Mouse (Mus musculus) cerebellum, postnatal 36 days (tissue): ENCODE measurements around the gene Dnah6.
A peak's percentile ranks its signal among the peaks of the same experiment; 100 is the strongest.

ENCODE experiments used
- DNase-seq, 2 experiments: peaks; one replicate each; pipeline ENCODE4 v3.0.0; 2021 to 2022; ENCODE audit warnings: mixed read lengths in 2 of 2

Gene Dnah6

GRCm38 (mm10) chr6:73018725-73019280 is 202.6 kb downstream of the Dnah6 start:
- DNase-seq: no peak

- DNase-seq: no peak
Observed at GRCm38 (mm10) chr6:73014317-73015160, 206.9 kb downstream of the Dnah6 start.

- DNase-seq: no peak
Observed at GRCm38 (mm10) chr6:73012931-73013330, 208.5 kb downstream of the Dnah6 start.

GRCm38 (mm10) chr6:73011827-73012226 is 209.6 kb downstream of the Dnah6 start:
- peak in 1 of 2 experiments; percentile 11 for DNase-seq

GRCm38 (mm10) chr6:73010073-73010472 is 211.4 kb downstream of the Dnah6 start:
- DNase-seq: peak; percentile 57 to 64

GRCm38 (mm10) chr6:73003601-73004000 is 217.8 kb downstream of the Dnah6 start:
- DNase-seq: no peak

GRCm38 (mm10) chr6:73002391-73002790 is 219.1 kb downstream of the Dnah6 start:
- no peak for DNase-seq

GRCm38 (mm10) chr6:72998809-72999208 is 222.6 kb downstream of the Dnah6 start:
- no peak for DNase-seq

- no peak for DNase-seq
Observed at GRCm38 (mm10) chr6:72993688-72994082, 227.8 kb downstream of the Dnah6 start.

- no peak for DNase-seq
Observed at GRCm38 (mm10) chr6:72993054-72993687, 228.3 kb downstream of the Dnah6 start.

- DNase-seq: no peak
Observed at GRCm38 (mm10) chr6:72990206-72990605, 231.2 kb downstream of the Dnah6 start.

GRCm38 (mm10) chr6:72989028-72989736 is 232.3 kb downstream of the Dnah6 start:
- DNase-seq: peak; percentile 62 to 71

- no peak for DNase-seq
Observed at GRCm38 (mm10) chr6:72982506-72982905, 238.9 kb downstream of the Dnah6 start.

- no peak for DNase-seq
Observed at GRCm38 (mm10) chr6:72981851-72982250, 239.6 kb downstream of the Dnah6 start.

GRCm38 (mm10) chr6:72981124-72981651 is 240.3 kb downstream of the Dnah6 start:
- no peak for DNase-seq

GRCm38 (mm10) chr6:72976866-72977265 is 244.6 kb downstream of the Dnah6 start:
- no peak for DNase-seq

- no peak for DNase-seq
Observed at GRCm38 (mm10) chr6:72971074-72971473, 250.4 kb downstream of the Dnah6 start.

- DNase-seq: no peak
Observed at GRCm38 (mm10) chr6:72969787-72970186, 251.7 kb downstream of the Dnah6 start.
